Mouse (Mus musculus) midbrain, embryonic 15.5 days (tissue): ENCODE data around the gene Flt4. TPM values are rescaled to one million over a fixed set of nuclear protein-coding genes. Genes with fewer than 3 reads are reported as not detected.

Experiments
- ATAC-seq: fragments of 200-750 bp; cut with Nextera tagmentation; replicated peaks from 2 replicates; pipeline ENCODE4 v1.8.0; 2017; ENCODE audit warnings: moderate TSS enrichment
- H3K27ac ChIP-seq: fragments of 300-500 bp; sonication (generic); 2 replicates; pipeline ENCODE4 v1.5.1; 2015; ENCODE audit warnings: mild to moderate bottlenecking, inconsistent platforms
- H3K27me3 ChIP-seq: fragments of 300-500 bp; sonication (generic); replicated peaks from 2 replicates; pipeline ENCODE4 v1.6.1; 2015; ENCODE audit warnings: inconsistent platforms
- H3K36me3 ChIP-seq: fragments of 300-500 bp; sonication (generic); replicated peaks from 2 replicates; pipeline ENCODE4 v1.6.1; 2015; ENCODE audit warnings: inconsistent platforms
- H3K4me1 ChIP-seq: fragments of 300-500 bp; sonication (generic); 2 replicates; pipeline ENCODE4 v1.6.1; 2015; ENCODE audit warnings: inconsistent platforms
- H3K4me2 ChIP-seq: fragments of 300-500 bp; sonication (generic); 2 replicates; pipeline ENCODE4 v1.6.1; 2015; ENCODE audit warnings: inconsistent platforms, mild to moderate bottlenecking, moderate library complexity
- H3K4me3 ChIP-seq: fragments of 300-500 bp; sonication (generic); 2 replicates; pipeline ENCODE4 v1.5.1; 2015; ENCODE audit warnings: mild to moderate bottlenecking, inconsistent platforms
- H3K9ac ChIP-seq: fragments of 300-500 bp; sonication (generic); 2 replicates; pipeline ENCODE4 v1.6.1; 2015; ENCODE audit warnings: mild to moderate bottlenecking, inconsistent platforms
- H3K9me3 ChIP-seq: fragments of 300-500 bp; sonication (generic); 2 replicates; pipeline ENCODE4 v1.6.1; 2016; ENCODE audit warnings: inconsistent platforms
- WGBS: fragments of 180-500 bp; shearing (Covaris S2); methylation state at CpG from one replicate; pipeline ENCODE4 v1.1.7; 2015; ENCODE audit warnings: mixed read lengths; 5-methylcytosine and 5-hydroxymethylcytosine counted together
- polyA plus RNA-seq: library from polyadenylated mRNA; unstranded; fragments of >200 nt; fragmentation: Nextera tagmentation; extraction: Ambion mirVana; gene quantifications from 2 replicates; pipeline ENCODE4 v1.2.1, GENCODE M21; 2015

The Flt4 gene
- polyA plus RNA-seq, 1 experiment from 2014 or later, result 1.9 TPM

DNA sequence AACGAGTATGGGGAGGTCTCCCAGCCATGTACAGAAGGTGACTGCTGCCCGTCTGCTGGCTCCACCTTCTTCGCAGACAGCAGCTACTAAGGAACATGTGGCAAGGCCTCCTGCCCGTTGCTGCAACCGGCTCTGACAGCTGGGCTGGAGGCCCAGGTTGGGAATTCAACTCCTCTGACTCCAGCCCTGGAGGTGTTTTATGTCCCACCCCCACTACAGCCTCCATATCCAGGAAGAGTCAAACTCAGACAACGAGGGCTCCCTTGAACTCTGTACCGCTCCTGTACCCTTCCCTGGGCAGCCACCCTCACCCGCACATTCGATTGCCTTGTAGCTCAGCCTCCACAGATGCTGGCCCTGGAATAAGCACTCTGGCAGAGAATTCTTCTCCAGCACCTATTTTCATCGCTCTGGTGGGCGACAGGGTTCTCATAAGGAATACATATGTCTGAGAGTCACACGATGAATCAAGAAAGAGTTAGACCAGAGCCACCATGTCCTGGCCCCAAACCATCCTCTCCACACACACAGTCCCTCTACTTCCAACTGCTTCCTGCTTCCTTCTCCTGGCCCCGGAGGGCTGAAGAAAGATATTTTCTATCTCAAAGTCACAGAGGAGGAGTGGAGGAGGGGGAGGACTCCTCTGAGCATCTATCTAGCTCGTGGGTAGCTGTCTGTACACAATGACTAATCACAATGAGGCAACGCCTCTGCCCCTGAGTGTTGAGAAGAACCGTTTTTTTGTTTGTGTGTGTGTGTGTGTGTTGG lies 42.1 kb downstream of the Flt4 start:
- no peak overlapping the region for H3K4me3 ChIP-seq
- no peak overlapping the region for H3K27ac ChIP-seq
- H3K27me3 ChIP-seq, result no peaks in the 10 kb centered on the region
- H3K9ac ChIP-seq, result no peak overlapping the region
- ATAC-seq, result no peak
- no peaks in the 10 kb centered on the region for H3K4me1 ChIP-seq
- WGBS, result 82% methylated on average over 16 of the region's 16 CpGs
- H3K36me3 ChIP-seq, result no peaks in the 10 kb centered on the region
- H3K9me3 ChIP-seq, result no peaks in the 10 kb centered on the region
- H3K4me2 ChIP-seq, result no peak overlapping the region

DNA sequence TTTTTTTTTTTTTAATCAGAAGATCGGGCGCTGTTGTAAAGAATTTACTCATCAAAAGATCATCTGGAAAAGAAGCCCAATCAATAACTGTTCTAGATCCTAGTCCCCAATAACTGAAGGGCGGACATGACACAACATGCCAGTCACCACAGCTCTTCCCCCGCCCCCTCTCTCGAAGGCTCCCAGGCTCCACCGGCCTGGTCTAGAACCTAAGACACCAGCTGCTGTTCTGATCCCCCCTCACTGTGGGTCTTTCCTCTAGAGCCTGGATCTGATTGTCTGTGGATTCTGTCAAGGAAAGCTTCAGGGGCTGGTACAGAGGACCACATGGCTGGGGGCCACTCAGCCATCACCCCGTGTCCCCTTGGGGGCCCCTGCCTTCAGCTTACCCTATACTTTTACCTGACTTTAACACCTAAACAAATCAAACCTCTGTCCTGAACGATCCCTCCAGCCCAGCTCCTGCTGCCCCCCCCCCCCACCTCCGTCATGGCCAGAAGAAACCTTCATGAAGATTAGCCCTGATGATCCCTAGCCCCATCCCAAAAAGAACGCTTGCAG lies 42.8 kb downstream of the Flt4 start:
- ATAC-seq, result peak; percentile 3; the same call in 1 of the 2 replicates
- WGBS, result 87% methylated on average over 10 of the region's 10 CpGs
- H3K4me3 ChIP-seq, result no peak overlapping the region
- H3K9ac ChIP-seq, result no peak overlapping the region
- H3K4me1 ChIP-seq, result no peaks in the 10 kb centered on the region
- no peaks in the 10 kb centered on the region for H3K36me3 ChIP-seq
- H3K9me3 ChIP-seq, result no peaks in the 10 kb centered on the region
- H3K4me2 ChIP-seq, result no peak overlapping the region
- H3K27me3 ChIP-seq, result no peaks in the 10 kb centered on the region
- no peak overlapping the region for H3K27ac ChIP-seq

DNA sequence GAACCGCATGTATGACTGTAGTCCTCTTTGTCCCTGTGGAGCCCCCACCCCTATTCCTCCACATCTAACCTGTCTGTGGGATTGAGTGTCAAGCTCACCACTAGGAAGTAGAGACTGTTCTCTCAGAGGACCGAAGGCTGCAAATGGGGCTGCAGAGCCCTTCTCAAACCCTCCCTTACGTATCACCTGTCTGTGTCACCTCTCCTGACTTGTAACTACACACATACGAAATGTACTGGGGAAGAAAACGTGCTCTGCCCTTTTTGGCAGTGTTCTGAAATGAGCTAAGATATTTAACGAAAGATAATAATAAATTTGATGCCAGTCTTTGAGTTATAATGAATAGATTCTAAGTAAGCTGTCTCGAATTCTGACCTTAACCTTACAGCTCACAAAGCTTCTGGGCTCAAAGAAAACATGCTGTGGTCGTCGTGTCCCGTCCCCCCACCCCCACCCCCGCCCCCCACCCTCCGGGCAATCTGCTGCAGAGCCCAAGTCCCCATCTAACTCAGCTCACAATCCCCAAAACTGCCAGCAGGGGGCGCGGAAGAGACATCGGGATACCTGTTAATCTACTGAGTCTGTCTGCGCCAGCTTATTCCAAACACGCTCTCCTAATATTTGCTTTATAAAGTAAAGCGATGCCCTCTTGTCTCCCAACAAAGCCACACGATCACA lies 43.5 kb downstream of the Flt4 start:
- Histone ChIP-seq H3K36me3 (no peaks in the 10 kb centered on the region), H3K9me3 (no peaks in the 10 kb centered on the region), H3K4me1 (no peaks in the 10 kb centered on the region), H3K27me3 (no peaks in the 10 kb centered on the region), H3K9ac (no peak overlapping the region), H3K4me2 (peak overlapping the region; percentile 41), H3K27ac (no peak overlapping the region), H3K4me3 (no peak overlapping the region)
- 25% methylated on average over 19 of the region's 19 CpGs for WGBS
- peak; percentile 79 for ATAC-seq

DNA sequence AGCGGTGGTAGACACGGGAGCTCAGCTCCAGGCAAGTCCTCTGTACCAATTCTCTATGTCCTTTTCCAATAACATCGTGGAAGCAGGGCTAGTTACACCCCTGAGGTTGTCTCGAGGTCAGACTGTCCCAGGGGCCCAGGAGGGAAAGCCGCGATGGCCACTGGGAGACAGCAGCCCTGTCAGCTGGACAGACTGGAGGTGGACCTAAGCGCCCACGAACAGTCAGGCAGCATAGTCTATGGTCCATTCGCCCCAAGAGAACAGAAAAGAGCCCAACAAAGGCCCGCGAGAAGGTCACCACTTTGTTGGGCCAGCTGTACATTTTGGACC lies 44.0 kb downstream of the Flt4 start:
- Histone ChIP-seq H3K36me3 (no peaks in the 10 kb centered on the region), H3K4me1 (no peaks in the 10 kb centered on the region), H3K27ac (no peak overlapping the region), H3K9ac (no peak overlapping the region), H3K4me3 (no peak overlapping the region), H3K27me3 (no peaks in the 10 kb centered on the region), H3K4me2 (peak overlapping the region; percentile 41), H3K9me3 (no peaks in the 10 kb centered on the region)
- peak; percentile 19; the same call in 1 of the 2 replicates for ATAC-seq
- WGBS, result 41% methylated on average over 11 of the region's 11 CpGs

DNA sequence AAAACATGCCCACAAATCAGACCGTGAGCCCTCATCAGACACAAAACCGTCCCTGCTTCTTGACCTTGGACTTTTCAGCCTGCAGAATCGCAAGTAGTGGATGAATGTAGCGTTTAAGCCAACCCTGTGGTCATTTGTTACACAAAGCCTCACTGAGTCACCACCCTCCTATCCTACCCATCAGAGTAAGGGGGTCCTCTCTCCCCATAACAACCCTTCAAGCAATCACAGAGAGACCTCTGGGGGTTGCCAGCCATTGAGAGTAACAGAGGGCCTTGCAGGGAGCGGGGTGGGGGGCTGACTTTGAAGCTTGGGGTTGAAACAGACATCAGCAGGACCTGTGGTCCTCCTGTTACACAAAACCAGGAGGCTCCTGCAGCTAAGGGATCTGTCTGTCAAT lies 45.6 kb downstream of the Flt4 start:
- 90% methylated on average over 5 of the region's 5 CpGs for WGBS
- no peak overlapping the region for H3K27ac ChIP-seq
- H3K36me3 ChIP-seq, result no peaks in the 10 kb centered on the region
- no peak for ATAC-seq
- H3K9me3 ChIP-seq, result no peaks in the 10 kb centered on the region
- H3K4me1 ChIP-seq, result no peaks in the 10 kb centered on the region
- no peaks in the 10 kb centered on the region for H3K27me3 ChIP-seq
- no peak overlapping the region for H3K4me3 ChIP-seq
- no peak overlapping the region for H3K9ac ChIP-seq
- H3K4me2 ChIP-seq, result no peak overlapping the region

DNA sequence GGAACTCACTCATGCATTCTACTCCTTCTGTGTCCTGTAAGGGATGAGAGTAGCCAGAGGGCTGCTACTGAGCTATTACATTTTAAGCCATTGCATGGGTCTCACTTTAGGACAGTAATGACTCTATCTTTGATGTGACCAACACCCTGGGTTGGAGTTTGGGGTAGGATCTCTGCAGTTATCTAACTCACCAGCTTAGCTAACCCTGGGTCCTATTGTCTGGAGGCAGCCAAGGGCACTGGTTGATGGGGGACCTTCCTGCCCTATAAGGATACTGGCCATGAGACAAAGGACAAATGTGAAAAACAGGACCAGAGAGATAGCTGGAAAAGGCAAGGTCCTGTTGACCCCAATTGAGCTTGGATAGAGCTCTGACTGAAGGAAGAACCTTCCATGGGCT lies 46.4 kb downstream of the Flt4 start:
- no peak overlapping the region for H3K9ac ChIP-seq
- H3K9me3 ChIP-seq, result no peaks in the 10 kb centered on the region
- H3K27me3 ChIP-seq, result no peaks in the 10 kb centered on the region
- H3K27ac ChIP-seq, result no peak overlapping the region
- no peak overlapping the region for H3K4me2 ChIP-seq
- H3K4me1 ChIP-seq, result no peaks in the 10 kb centered on the region
- ATAC-seq, result no peak
- no peaks in the 10 kb centered on the region for H3K36me3 ChIP-seq
- no peak overlapping the region for H3K4me3 ChIP-seq

DNA sequence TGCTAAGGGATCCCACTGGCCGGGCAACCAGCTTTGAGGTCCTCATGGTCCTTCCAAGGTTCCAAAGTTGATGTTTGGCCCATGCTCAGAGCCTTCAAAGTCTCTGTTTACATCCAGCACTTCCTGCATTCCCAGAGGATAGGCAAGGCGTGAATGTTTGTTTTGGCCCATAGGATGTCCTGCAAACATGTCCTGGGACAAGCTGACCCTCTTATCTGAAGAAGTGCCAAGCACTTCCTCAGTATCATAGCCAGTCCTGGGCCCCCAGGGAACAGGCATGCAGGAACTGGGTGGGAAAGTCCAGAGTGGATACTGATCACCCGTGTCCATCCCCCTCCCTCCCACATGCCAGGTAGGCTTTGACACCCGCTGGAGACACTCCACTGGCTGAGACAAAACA lies 49.0 kb downstream of the Flt4 start:
- Histone ChIP-seq H3K27me3 (no peaks in the 10 kb centered on the region), H3K9me3 (no peaks in the 10 kb centered on the region), H3K9ac (no peak overlapping the region), H3K36me3 (no peaks in the 10 kb centered on the region), H3K4me2 (no peak overlapping the region), H3K4me1 (no peaks in the 10 kb centered on the region), H3K27ac (no peak overlapping the region), H3K4me3 (no peak overlapping the region)
- ATAC-seq, result no peak
- 90% methylated on average over 4 of the region's 4 CpGs for WGBS

DNA sequence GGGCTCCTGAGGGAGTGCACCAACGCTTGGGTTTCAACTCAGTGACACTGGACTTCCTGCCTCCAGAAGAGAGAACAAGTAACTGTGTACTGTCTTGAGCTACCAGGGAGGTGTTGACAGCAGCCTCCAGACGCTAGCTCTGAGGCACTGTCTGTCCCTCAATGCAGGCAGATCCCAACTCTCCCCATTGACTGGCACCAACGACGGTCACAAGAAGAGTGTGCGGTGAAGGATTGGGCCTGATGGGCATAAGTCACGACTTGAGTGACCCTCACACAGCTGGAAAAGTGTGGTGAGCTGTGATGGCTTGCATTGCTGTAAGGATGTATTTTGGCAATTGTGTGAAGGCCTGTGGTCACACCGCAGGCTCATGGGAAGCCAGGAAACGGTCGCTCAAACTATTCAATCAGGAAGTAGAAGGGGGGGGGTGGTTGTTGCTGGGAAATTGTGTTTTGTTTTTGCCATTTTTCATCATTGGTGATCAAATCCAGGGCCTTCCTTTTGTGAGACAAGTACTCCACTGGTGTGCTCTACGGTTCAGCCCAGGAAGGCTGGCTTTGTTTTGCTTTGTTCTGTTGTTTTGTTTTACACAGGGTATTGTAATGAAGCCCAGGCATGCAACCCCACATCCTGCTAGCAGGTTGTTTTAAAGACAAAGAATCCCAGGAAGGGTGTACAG lies 49.9 kb downstream of the Flt4 start:
- H3K4me3 ChIP-seq, result no peak overlapping the region
- no peak overlapping the region for H3K4me2 ChIP-seq
- no peak overlapping the region for H3K9ac ChIP-seq
- H3K27me3 ChIP-seq, result no peaks in the 10 kb centered on the region
- H3K27ac ChIP-seq, result no peak overlapping the region
- ATAC-seq, result no peak
- 71% methylated on average over 10 of the region's 10 CpGs for WGBS
- H3K4me1 ChIP-seq, result no peaks in the 10 kb centered on the region
- H3K36me3 ChIP-seq, result no peaks in the 10 kb centered on the region
- no peaks in the 10 kb centered on the region for H3K9me3 ChIP-seq

DNA sequence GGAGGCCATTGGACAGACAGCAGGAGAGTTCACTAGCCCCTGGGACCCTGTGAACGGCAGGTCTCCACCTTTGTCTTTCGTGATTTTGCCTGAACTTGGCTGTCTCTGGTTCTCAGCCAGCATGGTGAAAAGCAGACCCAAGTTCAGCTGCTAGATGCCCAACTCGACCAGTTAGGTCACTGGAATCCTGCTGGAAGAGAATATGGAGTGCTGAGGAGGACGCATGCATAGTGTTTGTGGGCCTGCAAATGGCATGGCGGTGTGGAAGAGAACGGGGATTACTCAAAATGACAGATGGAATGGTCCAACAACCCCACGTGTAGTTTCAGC lies 50.4 kb downstream of the Flt4 start:
- WGBS, result 72% methylated on average over 7 of the region's 7 CpGs
- no peaks in the 10 kb centered on the region for H3K27me3 ChIP-seq
- no peaks in the 10 kb centered on the region for H3K4me1 ChIP-seq
- no peaks in the 10 kb centered on the region for H3K9me3 ChIP-seq
- no peak overlapping the region for H3K4me2 ChIP-seq
- no peak overlapping the region for H3K9ac ChIP-seq
- ATAC-seq, result no peak
- no peaks in the 10 kb centered on the region for H3K36me3 ChIP-seq
- no peak overlapping the region for H3K27ac ChIP-seq
- H3K4me3 ChIP-seq, result no peak overlapping the region

DNA sequence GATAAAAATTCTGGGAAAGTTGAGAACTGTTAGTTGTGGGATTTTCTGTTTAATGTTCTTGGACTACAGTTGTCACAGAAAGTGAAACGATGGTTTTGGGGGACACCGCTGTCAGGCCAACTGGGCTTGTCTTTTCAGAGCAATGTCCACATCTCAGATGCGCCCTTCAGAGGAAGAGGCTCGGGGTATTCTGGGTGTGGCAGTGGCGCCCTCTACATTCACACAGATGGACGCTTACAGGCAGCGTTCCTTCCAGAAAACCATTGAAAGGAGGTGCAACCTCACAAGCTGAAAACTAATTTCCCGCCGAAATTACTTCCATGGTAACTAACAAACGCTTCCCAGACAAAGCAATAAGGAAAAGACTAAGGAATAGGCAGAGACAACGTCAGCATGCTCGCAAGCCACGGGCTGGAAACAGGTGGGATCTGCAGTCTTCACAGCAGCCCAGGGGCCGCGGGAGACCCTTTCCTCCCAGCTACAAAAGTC lies 53.3 kb downstream of the Flt4 start:
- Histone ChIP-seq H3K27ac (no peak overlapping the region), H3K4me2 (no peak overlapping the region), H3K36me3 (no peaks in the 10 kb centered on the region), H3K9ac (no peak overlapping the region), H3K4me3 (no peak overlapping the region), H3K9me3 (no peaks in the 10 kb centered on the region), H3K27me3 (no peaks in the 10 kb centered on the region), H3K4me1 (no peaks in the 10 kb centered on the region)
- ATAC-seq, result no peak
- 63% methylated on average over 15 of the region's 15 CpGs for WGBS

DNA sequence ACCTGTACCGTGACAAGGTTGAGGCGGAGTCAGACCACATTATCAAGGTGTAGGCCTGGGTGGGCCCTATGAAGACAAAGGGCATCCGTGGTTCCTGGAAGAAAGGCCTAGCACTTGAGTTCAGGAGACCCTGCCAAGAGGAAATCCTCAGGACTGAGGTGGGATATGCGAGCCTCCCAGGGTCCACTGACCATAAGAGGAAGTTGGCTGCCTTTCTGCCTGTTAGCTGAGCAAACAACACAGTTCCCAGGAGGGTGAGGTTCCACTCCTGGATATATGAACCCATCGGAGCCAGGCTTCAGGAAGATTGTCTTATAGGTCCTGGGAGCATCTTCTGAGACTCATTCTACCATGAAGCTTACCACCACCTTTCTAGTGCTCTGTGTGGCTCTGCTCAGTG lies 54.2 kb downstream of the Flt4 start, which contains the start of gene Scgb3a1:
TSS of gene Scgb3a1 (plus strand) at position 301 of the 400 bp plus-strand sequence.
- ATAC-seq, result 0 out of 2 replicates have a peak, but pooled peaks have one; percentile 37
- Histone ChIP-seq H3K4me2 (no peak within 1 kb of the TSS), H3K9me3 (no peaks in the 10 kb centered on the region), H3K27me3 (no peaks in the 10 kb centered on the region), H3K9ac (no peak within 1 kb of the TSS), H3K27ac (no peak within 1 kb of the TSS), H3K4me1 (no peaks in the 10 kb centered on the region), H3K36me3 (no peaks in the 10 kb centered on the region; the same call in 1 of the 2 replicates), H3K4me3 (no peak within 1 kb of the TSS)
- 85% methylated on average over 5 of the region's 5 CpGs for WGBS
